Mouse (Mus musculus) MEL (cell line): Measurements from ENCODE around the gene Abca8b. TPM values are rescaled to one million over a fixed set of nuclear protein-coding genes. Genes with fewer than 3 reads are reported as not detected.

Experiments
- DNase-seq: peaks from one replicate; pipeline ENCODE4 v3.0.0; 2011; ENCODE audit warnings: low read depth, low spot score
- H3K27ac ChIP-seq: 2 replicates; pipeline ENCODE4 v1.5.1; 2012; ENCODE audit warnings: low read depth, mild to moderate bottlenecking, control low read depth, low read length, moderate library complexity; ENCODE audit not compliant: control insufficient read depth
- H3K27me3 ChIP-seq, 2 experiments: fragments of 150-350 bp in 1 of 2; sonication (generic) in 1 of 2; 2 replicates each; pipeline ENCODE4 v1.6.1; 2012; ENCODE audit warnings: low read length in 2 of 2, mild to moderate bottlenecking in 2 of 2, improper control_type of control experiment in 1 of 2, moderate library complexity in 1 of 2; ENCODE audit not compliant: insufficient read depth in 2 of 2, control insufficient read depth in 1 of 2
- H3K36me3 ChIP-seq, 2 experiments: 2 replicates each; pipeline ENCODE4 v1.6.1; 2012 to 2014; ENCODE audit warnings: low read length in 2 of 2, improper control_type of control experiment in 1 of 2, inconsistent platforms in 1 of 2, mild to moderate bottlenecking in 1 of 2; ENCODE audit not compliant: insufficient read depth in 2 of 2, control insufficient read depth in 1 of 2
- H3K4me1 ChIP-seq, 2 experiments: fragments of 150-350 bp in 1 of 2; sonication (generic) in 1 of 2; 2 replicates each; pipeline ENCODE4 v1.6.1; 2012; ENCODE audit warnings: low read length in 2 of 2, improper control_type of control experiment in 1 of 2, mild to moderate bottlenecking in 1 of 2; ENCODE audit not compliant: insufficient read depth in 2 of 2, control insufficient read depth in 1 of 2
- H3K4me3 ChIP-seq, 2 experiments: fragments of 150-350 bp in 1 of 2; sonication (generic) in 1 of 2; 2 replicates each; pipeline ENCODE4 v1.5.1; 2012; ENCODE audit warnings: low read depth in 2 of 2, low read length in 2 of 2, mild to moderate bottlenecking in 2 of 2, moderate library complexity in 2 of 2, control low read depth in 1 of 2, improper control_type of control experiment in 1 of 2; ENCODE audit not compliant: control insufficient read depth in 1 of 2, insufficient read depth in 1 of 2
- H3K79me2 ChIP-seq: 2 replicates; pipeline ENCODE4 v1.6.1; 2012; ENCODE audit warnings: mild to moderate bottlenecking, low read length, moderate library complexity; ENCODE audit not compliant: control insufficient read depth, poor library complexity, insufficient read depth
- H3K9ac ChIP-seq: 2 replicates; pipeline ENCODE4 v1.6.1; 2012; ENCODE audit warnings: low read depth, mild to moderate bottlenecking, control low read depth, low read length, moderate library complexity; ENCODE audit not compliant: control insufficient read depth, poor library complexity, severe bottlenecking
- H3K9me3 ChIP-seq: fragments of 150-350 bp; sonication (generic); replicated peaks from 2 replicates; pipeline ENCODE4 v1.6.1; 2012; ENCODE audit warnings: mild to moderate bottlenecking, low read length, improper control_type of control experiment, moderate library complexity; ENCODE audit not compliant: insufficient read depth
- ELF1 ChIP-seq: IDR thresholded peaks from 2 replicates; pipeline ENCODE4 v1.6.1; 2014; ENCODE audit warnings: low read depth, mild to moderate bottlenecking, inconsistent platforms, low read length, improper control_type of control experiment, moderate library complexity
- GABPA ChIP-seq: IDR thresholded peaks from 2 replicates; pipeline ENCODE4 v1.6.1; 2012; ENCODE audit warnings: low read depth, mild to moderate bottlenecking, inconsistent platforms, low read length, improper control_type of control experiment, moderate library complexity
- HCFC1 ChIP-seq: IDR thresholded peaks from 2 replicates; pipeline ENCODE4 v1.6.1; 2012; ENCODE audit warnings: low read depth, mild to moderate bottlenecking, inconsistent platforms, low read length, improper control_type of control experiment, moderate library complexity
- JUND ChIP-seq: IDR thresholded peaks from 2 replicates; pipeline ENCODE4 v1.6.1; 2011; ENCODE audit warnings: low read depth, mild to moderate bottlenecking, improper control_type of control experiment, low read length
- MAFK ChIP-seq: IDR thresholded peaks from 2 replicates; pipeline ENCODE4 v1.6.1; 2011; ENCODE audit warnings: low read depth, mild to moderate bottlenecking, low read length, improper control_type of control experiment, borderline replicate concordance
- MYB ChIP-seq: IDR thresholded peaks from 2 replicates; pipeline ENCODE4 v1.6.1; 2011; ENCODE audit warnings: mild to moderate bottlenecking, low read depth, low read length, improper control_type of control experiment
- MYC ChIP-seq: IDR thresholded peaks from 2 replicates; pipeline ENCODE4 v1.6.1; 2011; ENCODE audit warnings: low read depth, mild to moderate bottlenecking, low read length, improper control_type of control experiment, moderate library complexity
- NELFE ChIP-seq: IDR thresholded peaks from 2 replicates; pipeline ENCODE4 v1.6.1; 2011; ENCODE audit warnings: low read depth, low read length, improper control_type of control experiment
- POLR2A ChIP-seq, 2 experiments: IDR thresholded peaks; 2 replicates each; pipeline ENCODE4 v1.6.1; 2011 to 2012; ENCODE audit warnings: low read length in 2 of 2, mild to moderate bottlenecking in 2 of 2, control low read depth in 1 of 2, improper control_type of control experiment in 1 of 2, low read depth in 1 of 2, moderate library complexity in 1 of 2; ENCODE audit not compliant: control insufficient read depth in 1 of 2, insufficient read depth in 1 of 2, poor library complexity in 1 of 2
- SIN3A ChIP-seq: IDR thresholded peaks from 2 replicates; pipeline ENCODE4 v1.6.1; 2012; ENCODE audit warnings: low read length, improper control_type of control experiment, inconsistent platforms
- SMC3 ChIP-seq: IDR thresholded peaks from 2 replicates; pipeline ENCODE4 v1.6.1; 2011; ENCODE audit warnings: low read depth, low read length, improper control_type of control experiment
- ZNF384 ChIP-seq: IDR thresholded peaks from 2 replicates; pipeline ENCODE4 v1.6.1; 2012; ENCODE audit warnings: low read depth, mild to moderate bottlenecking, inconsistent platforms, low read length, improper control_type of control experiment
- polyA plus RNA-seq, 2 experiments: library from polyadenylated mRNA; stranded (reverse) in 1 of 2; unstranded in 1 of 2; fragments of >175 nt in 1 of 2; fragments of >200 nt in 1 of 2; gene quantifications; 2 replicates each; pipeline versions ENCODE4 v1.2.1 to v1.2.4; 2012; ENCODE audit warnings: low replicate concordance in 2 of 2, low read depth in 1 of 2; ENCODE audit not compliant: insufficient read length in 2 of 2, insufficient read depth in 1 of 2, missing spikeins in 1 of 2
- total RNA-seq: library from RNA; depleted of rRNA; stranded (reverse); fragments of 300-350 nt; gene quantifications from 2 replicates; pipeline ENCODE4 v1.2.3, GENCODE M21; 2012

Abca8b gene
- total and polyA plus RNA-seq, 3 experiments = not detected

GRCm38 (mm10) chr11:109926718-109927680 lies 68.6 kb downstream of the Abca8b start:
- no peak for DNase-seq
- H3K27me3 ChIP-seq = peaks cover 0 to 2% of the 10 kb centered on the region in 2 experiments; a peak in 2 of 4 replicates
- no peaks in the 10 kb centered on the region for H3K9me3 ChIP-seq
- no peaks in the 10 kb centered on the region for H3K79me2 ChIP-seq
- no peak overlapping the region for H3K27ac ChIP-seq
- no peaks in the 10 kb centered on the region for H3K36me3 ChIP-seq
- no peak overlapping the region for H3K9ac ChIP-seq
- no peak overlapping the region for H3K4me3 ChIP-seq
- TF ChIP-seq MYB (no peak), POLR2A (IDR thresholded peaks at IDR 0.05; ENCODE audit: control insufficient read depth in 1 of 2, insufficient read depth in 1 of 2, low read depth in 1 of 2, low read length in 2 of 2, poor library complexity in 1 of 2) (no peak), SMC3 (no peak), ELF1 (no peak)
- no peaks in the 10 kb centered on the region for H3K4me1 ChIP-seq

GRCm38 (mm10) chr11:109922236-109922635 lies 73.4 kb downstream of the Abca8b start:
- no peaks in the 10 kb centered on the region for H3K36me3 ChIP-seq
- DNase-seq = no peak
- TF ChIP-seq JUND = no peak
- no peak for TF ChIP-seq MYC
- TF ChIP-seq GABPA = no peak
- TF ChIP-seq HCFC1 = no peak
- no peak for TF ChIP-seq SMC3
- no peaks in the 10 kb centered on the region; a peak in 1 of 4 replicates for H3K27me3 ChIP-seq
- H3K79me2 ChIP-seq = no peaks in the 10 kb centered on the region
- H3K4me1 ChIP-seq = no peaks in the 10 kb centered on the region
- H3K27ac ChIP-seq = no peak overlapping the region
- H3K9me3 ChIP-seq = no peaks in the 10 kb centered on the region
- H3K9ac ChIP-seq = no peak overlapping the region
- H3K4me3 ChIP-seq = no peak overlapping the region

- no peak for DNase-seq
- no peak overlapping the region for H3K4me3 ChIP-seq
- H3K27me3 ChIP-seq = peaks cover 0 to 3% of the 10 kb centered on the region in 2 experiments; a peak in 2 of 4 replicates
- no peak overlapping the region for H3K9ac ChIP-seq
- H3K9me3 ChIP-seq = no peaks in the 10 kb centered on the region
- no peaks in the 10 kb centered on the region for H3K4me1 ChIP-seq
- H3K79me2 ChIP-seq = no peaks in the 10 kb centered on the region
- TF ChIP-seq ZNF384 (no peak), MAFK (no peak), NELFE (no peak), SIN3A (no peak)
- no peak overlapping the region for H3K27ac ChIP-seq
- H3K36me3 ChIP-seq = no peaks in the 10 kb centered on the region
These were observed 76.2 kb downstream of the Abca8b start for GRCm38 (mm10) chr11:109919480-109919879.
